37 mouse cellular contexts compared by ENCODE assay signal in the genomic region with DNA sequence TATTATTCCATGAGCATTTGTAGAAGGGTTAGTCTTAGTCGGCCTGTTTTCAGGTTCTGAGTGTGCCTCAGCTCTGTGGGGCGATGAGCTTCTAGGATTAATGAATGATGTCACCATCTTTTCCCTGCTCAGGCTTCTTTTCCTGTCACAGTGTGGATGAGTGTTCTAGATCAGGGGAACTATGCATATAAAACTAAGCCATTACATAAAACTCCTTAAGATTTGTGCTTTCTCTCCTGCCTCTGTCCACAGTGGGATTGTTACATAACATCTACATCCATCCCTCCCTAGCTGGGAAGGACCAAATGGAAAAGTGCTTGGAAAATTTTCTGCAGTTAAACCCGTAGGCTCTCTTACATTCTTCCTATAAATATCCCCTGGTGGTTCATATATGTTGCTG. TPM values are rescaled to one million over a fixed set of nuclear protein-coding genes. Genes with fewer than 3 reads are reported as not detected.
A peak's percentile ranks its signal among the peaks of the same experiment; 100 is the strongest.
DNase-seq lines count a peak whose midpoint lies in the region; ATAC-seq lines count a peak whose summit lies in the region.
"Had no signal": no experiment of that assay in that cellular context is flagged by ENCODE, and none has a peak within 500 bp of the region (broad histone marks: within the 10 kb centered on the region; RNA-seq: fewer than 3 reads in every experiment).

No protein-coding gene starts in this region.

- intact Hi-C loops in left cerebral cortex, postnatal 4 days (cut with DNase I) = no loop called here

- no peak for ATAC-seq in forebrain, embryonic 11.5 days (replicated peaks; ENCODE audit: low FRiP score)
- ATAC-seq: forebrain, embryonic 14.5 days; forebrain, postnatal 0 days; hindbrain, embryonic 16.5 days; intestine, embryonic 15.5 days; Patski had no signal

- no peaks in the 10 kb centered on the region for H3K4me1 ChIP-seq in forebrain, embryonic 11.5 days (replicated peaks; ENCODE audit: control insufficient read depth, insufficient read depth, low read length)
- H3K4me1 ChIP-seq: intestine, embryonic 15.5 days had no signal

- H3K9me3 ChIP-seq in forebrain, embryonic 11.5 days (ENCODE audit: control insufficient read depth, low read length) = no peaks in the 10 kb centered on the region
- H3K9me3 ChIP-seq: forebrain, embryonic 10.5 days; heart, embryonic 12.5 days; heart, embryonic 15.5 days; hindbrain, embryonic 10.5 days; hindbrain, embryonic 13.5 days; intestine, embryonic 15.5 days had no signal

- H3K27ac ChIP-seq in forebrain, embryonic 11.5 days (ENCODE audit: low read depth, low read length) = no peak overlapping the region
- H3K27ac ChIP-seq: forebrain, embryonic 10.5 days; heart, embryonic 15.5 days; hindbrain, embryonic 10.5 days; hindbrain, embryonic 13.5 days; intestine, embryonic 15.5 days had no signal

- DNase-seq in heart, adult 11 months = peak; percentile 1
- DNase-seq in heart, adult 9 months (ENCODE audit: low spot score in 2 of 2) = no peak
- peak; percentile 34 for DNase-seq in left cerebral cortex, adult 11 months (ENCODE audit: low spot score)
- DNase-seq in left cerebral cortex, postnatal 4 days = no peak
- DNase-seq in right cerebral cortex, adult 18-20 months = peak; percentile 57
- DNase-seq in right cerebral cortex, postnatal 10 days (ENCODE audit: low spot score in 2 of 2) = no peak
- DNase-seq in forebrain, embryonic 11.5 days (ENCODE audit: low spot score) = no peak
- DNase-seq: adrenal gland, postnatal 10 days; adrenal gland, postnatal 36 days; B cell, adult 2 months; cerebellum, adult 11 months; cerebellum, adult 2 months; cerebellum, adult 9-11 months; cerebellum, postnatal 25 days; embryo, embryonic 11 days; forebrain, postnatal 0 days; gastrocnemius, postnatal 14 days; heart, adult 18-20 months; heart, postnatal 10 days; heart, postnatal 36 days had no signal

- H3K4me2 ChIP-seq in forebrain, embryonic 11.5 days (ENCODE audit: low read depth, low read length, severe bottlenecking) = no peak overlapping the region
- H3K4me2 ChIP-seq: heart, embryonic 12.5 days; heart, embryonic 15.5 days; hindbrain, embryonic 13.5 days; intestine, embryonic 15.5 days had no signal

- H3K4me3 ChIP-seq in forebrain, embryonic 11.5 days (ENCODE audit: low read depth, low read length) = no peak overlapping the region
- H3K4me3 ChIP-seq: forebrain, embryonic 10.5 days; heart, embryonic 12.5 days; heart, embryonic 15.5 days; hindbrain, embryonic 10.5 days; hindbrain, embryonic 13.5 days; intestine, embryonic 15.5 days had no signal

- no peaks in the 10 kb centered on the region for H3K27me3 ChIP-seq in forebrain, embryonic 11.5 days (ENCODE audit: control insufficient read depth, insufficient read depth, low read length)
- H3K27me3 ChIP-seq: CH12.LX; heart, embryonic 12.5 days; heart, embryonic 15.5 days; hindbrain, embryonic 13.5 days; intestine, embryonic 15.5 days; Patski had no signal

- 87% methylated on average over 3 of the region's 3 CpGs for WGBS in forebrain, embryonic 11.5 days

- H3K9ac ChIP-seq in forebrain, embryonic 11.5 days (ENCODE audit: low read length) = no peak overlapping the region
- H3K9ac ChIP-seq: forebrain, postnatal 0 days; heart, embryonic 12.5 days; heart, embryonic 15.5 days; hindbrain, embryonic 13.5 days; intestine, embryonic 15.5 days had no signal

- H3K36me3 ChIP-seq in forebrain, embryonic 11.5 days (ENCODE audit: control insufficient read depth, insufficient read depth, low read length) = no peaks in the 10 kb centered on the region
- H3K36me3 ChIP-seq: forebrain, embryonic 10.5 days; G1E; heart, embryonic 12.5 days; heart, embryonic 15.5 days; hindbrain, embryonic 10.5 days; intestine, embryonic 15.5 days had no signal

RNA-seq across cellular contexts. Expression of a gene that starts 16.0 kb away (rescaled TPM):
- not detected for total RNA-seq in left cerebral cortex, postnatal 4 days (2021)
- 0.07 TPM in 1 of 2 replicates, not detected in the other for polyA plus RNA-seq in forebrain, embryonic 11.5 days (2014; fragmentation: Nextera tagmentation; extraction: Ambion mirVana)
- total RNA-seq: adrenal gland, adult 18-20 months; adrenal gland, postnatal 10 days; adrenal gland, postnatal 36 days; CH12.LX; common myeloid progenitor, adult 5-6 weeks; forebrain, postnatal 0 days; G1E; gastrocnemius, adult 18-20 months; gastrocnemius, postnatal 14 days; gastrocnemius, postnatal 4 days; heart, adult 18-20 months; heart, postnatal 10 days; heart, postnatal 36 days had no signal
- polyA plus RNA-seq: cerebellum, adult 2 months; embryonic facial prominence, embryonic 11.5 days; embryonic facial prominence, embryonic 14.5 days; forebrain, embryonic 10.5 days; forebrain, embryonic 14.5 days; forebrain, postnatal 0 days; G1E; heart, embryonic 12.5 days; heart, embryonic 15.5 days; hindbrain, embryonic 10.5 days; hindbrain, embryonic 13.5 days; hindbrain, embryonic 16.5 days; intestine, embryonic 15.5 days; Patski had no signal

Comparison
In these comparisons a context has a peak if more than half of its experiments do, and no peak if none do; other contexts are left out.
1. DNase-seq: peak in heart, adult 11 months (single experiment), left cerebral cortex, adult 11 months (single experiment) and right cerebral cortex, adult 18-20 months (single experiment); none in heart, adult 9 months (0 of 2), left cerebral cortex, postnatal 4 days (single experiment), right cerebral cortex, postnatal 10 days (0 of 2) and forebrain, embryonic 11.5 days (single experiment).